Mouse (Mus musculus) CH12F3 (cell line): Measurements from ENCODE around the gene 1700001C02Rik.

Experiments
- in situ Hi-C: fragments of 300-500 bp; cut with MboI; formaldehyde crosslinking; loops from 2 replicates; pipeline ENCODE4 v1.14.3; 2020; ENCODE audit warnings: low sequenced_read_pairs

Gene 1700001C02Rik

DNA sequence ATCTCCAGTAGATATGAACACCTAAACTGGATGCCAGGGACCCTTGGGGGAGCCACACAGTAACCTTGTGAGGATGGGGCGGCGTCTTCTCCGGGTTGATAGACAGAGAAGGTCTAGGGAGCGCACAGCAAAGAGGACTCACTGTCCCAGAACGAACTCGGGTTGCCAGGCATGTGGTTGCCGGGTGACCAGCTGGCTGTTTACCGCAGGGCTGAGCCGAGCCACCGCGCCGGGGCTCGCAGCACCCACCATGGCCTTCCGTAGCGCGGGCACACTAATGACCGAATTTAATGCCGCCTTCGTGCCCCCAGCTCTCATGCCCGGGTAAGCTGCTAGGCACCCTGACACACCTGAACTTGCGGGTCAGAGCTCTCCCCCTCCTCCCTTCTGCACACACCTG is at the start of gene 1700001C02Rik:
TSS of gene 1700001C02Rik (plus strand) at position 187 of the 400 bp plus-strand sequence.
- in situ Hi-C loops, result no loop called here

DNA sequence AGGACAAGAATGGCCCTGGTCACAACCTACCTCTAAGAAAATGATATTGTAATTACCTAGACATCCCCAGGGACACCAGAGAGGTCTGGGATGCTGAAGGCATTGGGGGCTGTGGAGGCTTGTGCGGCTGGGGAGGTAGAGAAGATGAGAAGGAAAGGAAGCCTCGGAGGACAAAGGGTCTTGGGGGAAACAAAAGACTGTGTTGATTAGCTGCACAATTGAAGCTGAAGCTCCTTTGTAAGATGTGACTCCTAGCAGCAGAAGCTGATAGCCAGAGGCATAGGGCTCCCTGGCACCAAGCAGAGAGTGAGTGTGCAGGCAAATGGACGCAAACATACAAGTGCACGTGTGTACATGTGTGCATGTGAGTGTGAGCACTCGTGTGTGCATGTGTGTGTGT is 49.2 kb upstream of the 1700001C02Rik start:
- in situ Hi-C loops, result no loop called here

DNA sequence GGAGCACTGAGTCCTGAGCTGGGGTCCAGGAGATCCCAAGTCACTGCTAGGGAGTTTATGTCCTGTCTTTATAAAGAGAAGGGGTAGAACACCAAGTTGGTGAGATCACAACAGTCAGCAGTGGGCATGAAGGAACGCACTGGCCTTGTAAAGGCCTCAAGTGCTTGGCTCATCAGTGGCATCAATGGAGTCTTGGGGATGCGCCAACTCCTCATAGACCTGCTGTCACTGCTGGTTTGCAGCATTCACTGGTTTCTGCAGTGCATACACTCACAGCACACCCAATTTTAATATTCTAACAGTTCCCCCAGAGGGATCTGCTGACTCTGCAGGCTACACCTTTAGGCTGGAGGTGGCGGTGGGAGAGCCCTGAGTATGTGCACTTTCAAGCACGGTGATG is 42.7 kb upstream of the 1700001C02Rik start:
- in situ Hi-C loops, result no loop called here

DNA sequence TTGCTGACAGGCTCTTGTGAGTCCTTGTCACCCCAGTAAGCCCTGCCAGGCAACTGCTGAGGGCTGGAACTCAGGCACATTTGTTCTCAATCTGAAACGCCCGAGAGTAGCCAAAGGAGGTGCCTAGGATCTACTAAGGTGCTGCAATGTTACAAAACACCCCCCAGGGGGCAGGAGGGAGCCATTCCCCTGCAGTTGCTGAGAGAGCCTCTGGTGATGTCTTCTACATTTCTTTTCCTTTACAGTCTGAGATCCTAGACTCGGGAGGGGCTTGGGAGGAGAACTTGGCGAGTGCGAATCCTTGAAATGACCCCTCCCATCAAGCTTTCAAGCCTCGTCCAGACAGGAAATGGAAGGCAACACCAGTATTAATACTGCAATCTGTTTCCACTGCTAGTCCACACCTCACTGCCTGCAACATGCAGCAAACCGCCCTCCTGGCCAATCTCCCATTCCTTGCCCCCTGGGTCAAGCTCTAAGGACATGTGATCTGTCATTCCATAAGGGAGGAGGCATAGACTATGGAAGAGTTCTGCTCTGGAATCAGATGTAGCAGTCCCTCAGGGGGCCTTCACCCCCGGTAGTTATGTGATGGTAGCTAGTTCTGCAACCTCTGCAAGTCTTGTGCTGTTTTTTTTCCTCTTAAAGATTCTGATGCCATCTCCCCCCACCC is 42.1 kb upstream of the 1700001C02Rik start:
- in situ Hi-C loops, result no loop called here

DNA sequence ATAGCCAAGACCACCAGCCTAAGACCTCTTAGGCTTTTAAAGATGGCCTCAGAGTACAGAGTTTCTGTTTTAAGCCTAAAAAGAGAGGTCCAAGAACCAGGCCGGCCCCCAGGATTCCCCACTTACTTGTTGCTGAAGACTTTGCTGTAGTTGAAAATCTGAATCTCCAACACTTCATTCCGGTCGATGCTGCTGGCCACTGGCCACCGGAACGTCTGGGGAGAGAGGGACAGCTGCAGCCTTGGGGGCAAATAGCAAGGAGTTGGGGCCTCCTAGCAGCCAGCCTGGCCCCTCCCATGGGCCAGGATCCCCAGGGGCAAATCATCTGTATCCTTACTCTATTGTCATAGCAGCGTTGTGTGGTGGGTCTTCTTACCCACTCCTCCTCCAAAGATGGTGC is 38.4 kb upstream of the 1700001C02Rik start:
- in situ Hi-C loops, result loop anchor here (5.0 kb wide), 1 partner anchor 215 kb away; no protein-coding TSS in a partner anchor

DNA sequence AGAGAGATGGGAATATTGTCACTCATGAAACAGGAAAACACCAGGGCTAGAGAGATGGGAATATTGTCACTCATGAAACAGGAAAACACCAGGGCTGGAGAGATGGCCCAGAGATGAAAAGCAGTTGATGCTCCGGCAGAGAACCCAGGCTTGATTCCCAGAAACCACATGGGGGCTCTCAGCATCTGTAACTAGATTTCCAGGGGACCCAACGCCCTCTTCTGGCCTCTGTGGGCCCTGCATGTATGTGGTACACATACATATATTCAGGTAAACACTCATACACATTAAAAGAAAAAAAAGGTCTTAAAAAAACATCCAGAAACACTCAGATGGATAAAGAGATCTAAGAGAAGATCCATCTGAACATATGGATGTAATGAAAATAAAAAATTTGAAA is 26.9 kb upstream of the 1700001C02Rik start:
- in situ Hi-C loops, result no loop called here

DNA sequence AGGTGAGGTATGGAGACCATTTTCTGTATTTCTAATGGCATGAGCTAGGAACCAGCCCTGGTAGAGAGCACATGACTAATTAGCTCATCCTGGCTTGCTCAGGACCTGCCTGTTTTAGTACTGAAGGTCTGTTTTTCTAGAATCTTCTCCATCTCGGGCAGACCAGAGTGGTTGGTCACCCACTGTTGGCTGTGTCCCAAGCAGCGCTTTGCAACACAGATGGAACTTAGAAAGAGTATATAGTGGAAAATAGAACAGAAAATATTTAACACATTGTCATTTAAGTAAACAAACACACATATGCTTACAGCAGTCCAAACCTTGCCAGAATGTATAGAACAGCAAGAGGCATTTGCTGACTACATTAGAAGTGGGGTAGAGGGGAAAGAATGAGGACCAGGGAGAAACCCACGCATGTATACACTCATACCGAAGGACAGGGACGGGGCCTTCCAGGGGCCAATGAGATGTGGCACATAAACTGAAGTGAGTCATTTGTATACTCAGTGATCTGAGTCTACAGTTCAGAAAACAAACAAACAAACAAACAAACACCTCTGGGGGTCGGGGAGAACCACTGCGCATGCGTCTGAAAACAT is 25.4 kb upstream of the 1700001C02Rik start:
- in situ Hi-C loops, result no loop called here

DNA sequence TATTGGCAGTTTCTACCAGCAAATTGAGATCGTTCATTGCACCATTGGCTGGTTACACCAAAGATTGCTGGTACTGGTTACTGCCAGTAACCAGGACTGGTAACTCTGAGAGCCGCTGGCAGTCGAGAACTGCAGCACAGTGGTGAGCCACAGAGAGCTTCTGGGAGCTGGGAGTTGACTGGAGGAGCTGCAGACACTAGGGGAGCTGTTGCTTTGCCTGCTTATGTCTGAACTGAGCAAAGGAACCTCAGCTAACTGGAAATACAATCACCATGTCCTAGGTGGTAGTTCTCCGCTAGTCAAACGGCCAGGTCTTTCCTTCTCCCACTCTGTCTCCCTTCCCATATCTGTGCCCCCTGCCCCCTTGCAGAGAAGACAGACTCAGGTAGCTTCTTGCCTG is 23.7 kb upstream of the 1700001C02Rik start:
- in situ Hi-C loops, result no loop called here

DNA sequence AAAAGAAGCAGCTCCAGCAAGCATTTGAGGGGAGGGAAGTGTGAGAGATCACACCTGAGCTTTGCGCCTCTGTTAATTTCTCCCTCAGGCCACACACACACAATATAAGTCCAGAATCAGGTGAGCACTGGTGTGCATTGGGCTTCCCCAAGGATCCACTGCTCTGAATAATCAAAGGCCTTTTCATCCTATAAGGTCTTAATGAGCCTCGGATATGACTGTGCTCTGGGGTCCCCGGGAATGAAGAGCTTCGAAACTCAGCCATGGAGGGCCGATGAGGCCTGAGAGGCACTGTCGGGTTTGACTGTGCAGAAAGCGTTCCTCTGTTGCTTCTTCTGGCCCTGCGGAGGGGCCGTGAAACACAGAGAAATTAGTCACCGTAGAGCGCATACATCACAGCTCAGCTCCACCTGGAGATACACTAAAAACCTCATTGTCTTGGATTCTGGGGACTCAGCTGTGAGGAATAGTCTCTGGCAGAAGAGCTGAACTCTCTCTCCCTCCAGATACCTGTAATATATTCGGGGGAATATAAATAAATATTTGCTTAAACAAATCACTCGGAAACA is 21.4 kb upstream of the 1700001C02Rik start:
- in situ Hi-C loops, result no loop called here

DNA sequence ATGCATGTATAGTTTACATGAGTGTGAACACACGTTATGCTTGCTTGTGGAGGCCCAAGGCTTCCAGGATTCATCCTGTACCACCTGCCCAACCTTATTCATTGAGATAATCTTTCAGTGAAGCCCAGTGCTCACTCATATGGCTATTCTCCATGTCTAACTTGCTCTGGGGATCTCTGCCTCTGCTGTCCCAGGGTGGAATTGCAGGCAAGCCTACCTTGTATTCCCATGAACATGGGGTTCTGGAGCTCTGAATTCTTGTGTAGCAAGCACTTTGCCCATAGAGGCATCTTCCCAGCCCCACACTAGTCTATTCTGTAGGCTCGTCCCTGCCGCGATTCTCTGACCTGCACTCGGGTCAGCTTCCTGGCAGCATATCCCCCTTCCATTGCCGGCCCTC is 9.8 kb upstream of the 1700001C02Rik start:
- in situ Hi-C loops, result no loop called here

DNA sequence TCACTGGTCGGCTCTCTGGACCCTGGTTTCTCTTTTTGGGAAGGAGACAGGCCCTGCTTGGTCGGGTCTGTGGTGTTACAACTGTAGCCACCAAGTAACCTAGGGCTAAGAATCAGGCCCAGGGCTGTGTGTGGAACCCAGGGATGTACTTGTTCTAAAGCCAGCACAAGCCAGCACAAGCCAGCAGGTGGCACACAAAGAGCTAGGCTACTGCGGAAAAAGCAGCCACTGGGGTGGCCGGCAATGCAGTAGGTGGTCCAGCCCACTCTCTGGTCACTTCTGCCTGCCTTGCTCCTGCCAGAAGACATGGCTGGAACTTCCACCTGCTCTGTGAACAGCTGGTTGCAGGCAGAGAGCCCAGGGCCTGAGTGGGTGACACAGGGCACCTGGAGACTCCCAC is 5.7 kb upstream of the 1700001C02Rik start:
- in situ Hi-C loops, result no loop called here

DNA sequence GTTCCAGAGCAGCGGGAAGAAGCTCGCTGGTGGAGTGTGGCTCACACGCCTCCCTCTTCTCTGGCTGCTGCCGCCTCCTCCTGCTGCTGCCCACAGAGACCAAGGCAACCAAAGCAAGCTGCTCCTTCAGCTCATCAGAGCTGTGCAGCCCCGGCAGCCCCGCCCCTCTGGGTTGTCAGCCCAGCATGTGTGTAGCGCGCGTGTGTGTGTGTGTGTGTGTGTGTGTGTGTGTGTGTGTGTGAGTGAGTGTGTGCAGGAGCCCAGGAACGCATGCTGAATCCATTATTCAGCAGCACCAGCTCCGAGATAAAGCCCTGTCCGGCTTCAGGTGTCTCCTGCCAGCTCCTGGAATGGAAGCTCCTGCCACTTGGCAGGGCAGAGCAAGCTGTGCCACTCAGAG is 4.0 kb upstream of the 1700001C02Rik start, which contains the start of gene Otof:
TSS of gene Otof (minus strand) at position 112 of the 400 bp plus-strand sequence.
- in situ Hi-C loops, result no loop called here

DNA sequence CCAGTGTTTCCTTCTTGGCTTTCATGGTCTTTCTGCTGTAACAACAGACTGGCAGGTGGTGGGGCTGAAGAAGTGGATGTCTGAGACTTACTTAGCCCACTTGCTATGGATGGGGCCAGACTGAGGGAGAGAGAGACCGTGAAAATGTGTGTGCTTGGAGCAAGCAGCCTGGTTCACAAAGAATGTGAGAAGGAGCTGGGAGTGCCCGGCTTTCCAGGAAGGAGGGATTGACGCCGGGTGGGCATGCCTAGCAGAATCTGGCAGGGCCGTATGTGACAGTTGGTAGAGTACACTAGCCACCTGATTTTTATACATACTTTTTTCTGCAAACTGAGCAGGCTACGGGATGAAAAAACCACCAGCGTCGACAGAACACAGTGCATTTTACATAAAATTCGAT is 468 bp downstream of the 1700001C02Rik start:
- in situ Hi-C loops, result no loop called here

DNA sequence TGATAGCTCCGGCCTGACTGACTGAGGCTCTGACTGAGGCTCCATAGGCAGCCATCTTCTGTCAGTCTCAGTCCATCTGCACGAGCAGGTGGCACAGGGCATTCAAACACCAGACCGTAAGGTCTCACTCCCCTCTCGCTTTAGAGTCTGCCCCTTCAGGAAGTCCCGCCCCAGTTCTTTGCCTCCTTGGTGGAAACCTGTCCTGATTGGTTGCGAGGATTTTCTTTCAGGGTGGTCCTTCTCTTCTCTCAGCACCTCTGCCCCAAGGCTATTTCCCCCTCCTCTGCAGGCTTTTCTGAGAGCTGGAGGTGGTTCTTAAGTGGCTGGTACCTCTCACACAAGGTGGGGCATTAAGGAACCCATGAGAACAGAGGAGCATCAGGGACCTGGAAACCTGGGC is 4.6 kb downstream of the 1700001C02Rik start:
- in situ Hi-C loops, result no loop called here

DNA sequence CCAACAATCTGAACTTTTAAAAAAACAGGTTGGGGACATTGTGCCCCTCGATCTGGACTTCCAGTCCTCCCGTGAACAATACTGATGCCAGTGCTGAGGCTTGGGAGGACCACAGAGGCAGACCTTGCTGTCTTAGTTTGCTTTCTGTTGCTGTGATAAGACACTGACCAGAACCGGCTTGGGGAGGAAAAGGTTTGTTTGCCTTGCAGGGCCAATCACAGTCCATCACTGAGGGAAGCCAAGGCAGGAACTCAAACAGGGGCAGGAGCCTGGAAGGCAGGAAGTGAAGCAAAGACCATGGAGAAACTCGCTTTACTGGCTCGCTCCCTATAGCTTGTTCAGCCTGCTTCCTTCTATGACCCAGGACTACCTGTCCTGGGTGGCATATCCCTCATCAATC is 6.3 kb downstream of the 1700001C02Rik start:
- in situ Hi-C loops, result no loop called here

DNA sequence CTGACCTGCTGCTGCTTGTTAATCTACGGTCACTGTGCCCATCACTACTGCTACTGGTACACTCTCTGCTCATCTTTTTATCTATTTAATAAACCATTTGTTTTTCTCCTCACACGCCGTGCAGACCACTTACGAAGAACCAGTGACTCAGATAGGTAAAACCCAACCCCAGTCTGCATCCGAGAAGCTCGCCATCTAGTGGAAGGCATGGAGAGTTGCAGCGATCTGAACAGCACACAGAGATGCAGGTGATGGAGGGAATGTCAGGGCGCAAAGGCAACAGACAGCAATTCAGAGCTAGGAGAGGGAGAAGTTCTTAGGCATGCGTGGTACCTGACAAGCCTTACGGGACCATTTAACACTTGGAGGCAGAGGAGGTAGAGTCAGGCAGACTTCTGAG is 10.7 kb downstream of the 1700001C02Rik start:
- in situ Hi-C loops, result no loop called here

DNA sequence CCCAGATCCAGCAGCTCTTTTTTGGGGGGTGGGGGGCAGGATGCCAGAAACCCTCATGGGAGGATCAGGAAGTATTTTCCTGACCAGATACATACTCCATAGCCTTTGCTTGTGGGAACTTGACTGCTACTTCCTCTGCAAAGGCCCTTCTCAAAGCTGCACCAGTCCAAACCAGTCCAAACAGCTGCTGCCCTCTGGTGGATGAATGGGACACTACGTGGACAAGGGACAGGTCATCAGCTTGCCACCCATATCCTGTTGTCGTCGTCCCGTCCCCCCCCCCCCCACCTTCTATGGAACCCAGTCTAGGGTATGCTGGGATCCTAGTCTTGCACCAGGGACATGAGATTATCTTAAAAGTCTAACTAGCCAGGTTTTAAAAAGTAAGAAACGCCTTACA is 16.5 kb downstream of the 1700001C02Rik start:
- in situ Hi-C loops, result no loop called here

DNA sequence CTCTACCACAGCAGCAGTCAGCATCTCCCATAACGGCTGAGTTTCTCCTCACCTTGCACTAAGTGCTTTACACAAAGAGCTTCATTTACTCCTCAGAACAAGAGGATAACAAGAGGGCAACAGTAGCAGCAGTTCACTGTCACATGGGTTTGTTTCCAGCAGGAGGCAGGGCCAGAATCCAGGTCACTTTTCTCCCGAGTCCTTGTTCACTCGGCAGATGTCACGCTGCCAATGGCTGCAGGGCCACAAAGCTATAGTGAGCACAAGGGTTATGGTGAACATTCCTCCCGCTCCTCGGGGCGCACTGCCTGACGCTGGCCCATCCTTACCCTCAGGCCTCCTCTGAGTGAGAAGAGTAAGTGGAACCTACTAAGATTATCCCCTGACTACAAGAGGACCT is 17.7 kb downstream of the 1700001C02Rik start:
- in situ Hi-C loops, result no loop called here

DNA sequence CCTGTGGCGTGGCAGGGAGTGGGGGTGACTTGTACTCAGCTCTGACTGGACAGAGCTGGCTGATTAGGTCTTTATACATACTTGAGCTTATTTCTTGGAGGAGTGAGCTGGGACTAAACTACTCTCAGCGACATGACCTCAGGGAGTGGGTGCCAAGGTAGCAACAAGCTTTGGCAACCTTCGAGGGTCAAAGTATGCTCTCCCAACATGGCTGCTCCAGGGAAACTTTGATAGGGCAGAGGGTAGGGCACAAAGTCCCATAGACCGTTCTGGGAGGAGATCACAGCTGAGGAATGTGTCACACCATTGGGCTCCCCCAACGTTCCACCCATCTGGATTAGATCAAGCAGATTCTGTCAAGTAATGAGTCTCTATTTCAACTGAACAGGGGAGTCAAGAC is 18.7 kb downstream of the 1700001C02Rik start:
- in situ Hi-C loops, result no loop called here

DNA sequence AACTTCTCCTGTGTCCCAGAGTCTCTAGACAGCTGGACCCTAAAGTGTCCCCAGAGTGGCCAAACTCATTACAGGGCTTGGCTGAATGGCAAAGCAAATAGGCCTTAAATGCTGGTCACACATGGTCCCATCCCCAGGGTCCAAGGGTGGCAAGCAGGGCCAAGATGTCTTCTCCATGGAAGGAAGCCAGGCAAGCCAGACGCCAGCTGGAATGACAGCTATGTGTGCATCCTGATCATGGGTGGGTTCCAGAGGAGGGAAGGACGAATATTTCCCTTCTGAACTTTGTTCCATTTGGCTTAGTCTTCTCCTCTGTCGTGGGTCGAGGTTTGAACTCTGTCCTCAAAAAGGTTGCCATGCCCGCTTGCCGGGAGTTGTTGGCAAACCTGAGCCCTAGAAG is 19.3 kb downstream of the 1700001C02Rik start:
- in situ Hi-C loops, result no loop called here

DNA sequence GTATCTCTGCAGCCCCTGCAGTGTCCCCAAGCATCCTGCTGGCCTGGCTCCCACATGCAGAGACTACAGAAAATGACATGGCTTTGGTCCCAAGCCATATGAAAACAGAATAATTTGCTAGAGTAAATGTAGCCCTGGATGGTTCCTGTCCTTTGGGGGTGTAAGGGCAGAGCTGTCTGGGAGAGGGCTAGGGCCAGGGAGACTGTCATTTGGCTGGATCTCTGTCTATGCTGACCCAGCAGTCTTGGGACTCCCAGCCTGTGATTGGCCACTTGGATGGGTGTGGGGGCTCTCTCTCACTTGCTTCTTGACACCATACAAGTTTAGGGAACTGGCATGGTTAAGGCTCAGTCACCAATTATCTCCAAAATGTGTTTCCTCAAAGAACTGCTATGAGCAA is 24.4 kb downstream of the 1700001C02Rik start:
- in situ Hi-C loops, result no loop called here

DNA sequence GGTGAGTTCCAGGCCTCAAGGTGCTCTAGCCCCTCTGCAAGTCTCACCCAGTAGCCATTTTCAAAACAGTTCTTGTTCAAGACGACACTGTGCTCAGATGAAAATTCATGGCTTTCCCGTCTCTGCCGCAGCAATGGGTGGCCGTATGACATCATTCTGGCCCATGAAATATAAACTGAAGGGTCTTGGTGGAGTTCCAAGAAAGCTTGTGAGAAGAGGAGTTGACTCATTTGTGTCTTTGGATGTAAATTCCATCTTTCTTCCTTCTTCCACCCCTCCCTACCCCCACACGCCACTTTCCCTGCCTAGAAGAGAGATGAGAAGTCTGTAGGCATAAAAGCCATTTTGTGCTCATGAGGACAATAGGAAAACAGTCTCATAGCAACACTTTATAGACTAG is 25.0 kb downstream of the 1700001C02Rik start:
- in situ Hi-C loops, result no loop called here
